Mouse (Mus musculus): Measurements from ENCODE around the gene Cnpy3.

The Cnpy3 gene

DNA sequence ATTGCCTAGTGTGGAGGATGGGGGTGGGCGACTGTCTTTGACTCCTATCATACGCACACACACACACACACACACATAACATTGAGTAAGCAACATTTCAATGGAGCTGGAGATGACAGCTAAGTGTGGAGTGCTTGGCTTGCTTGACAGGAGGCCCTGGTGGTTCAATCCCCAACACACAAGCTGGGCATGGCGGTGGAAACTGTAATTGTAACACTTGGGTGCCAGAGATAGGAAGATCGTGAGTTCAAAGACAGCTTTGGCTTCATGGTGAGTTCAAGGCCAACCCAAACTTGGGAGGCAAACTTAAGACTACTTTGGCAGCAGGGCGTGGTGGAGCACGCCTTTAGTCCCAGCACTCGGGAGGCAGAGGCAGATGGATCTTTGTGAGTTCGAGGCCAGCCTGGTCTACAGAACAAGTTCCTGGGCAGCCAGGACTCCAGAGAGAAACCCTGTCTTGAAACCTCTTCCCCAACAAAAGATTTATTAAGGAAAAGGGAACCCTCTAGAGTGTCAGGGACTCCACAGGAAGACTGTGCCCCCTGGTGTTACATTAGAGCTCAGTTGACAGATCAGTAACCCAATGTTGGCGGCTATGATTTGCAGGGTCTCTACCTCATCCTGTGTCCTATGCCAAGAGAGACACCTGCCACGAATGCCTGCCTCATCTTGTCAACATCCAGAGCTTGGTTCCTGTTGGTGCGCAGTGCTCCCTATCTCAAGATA lies 37.1 kb downstream of the Cnpy3 start:
- peak; percentile 85 for DNase-seq (ENCODE audit: low read depth, low spot score)

DNA sequence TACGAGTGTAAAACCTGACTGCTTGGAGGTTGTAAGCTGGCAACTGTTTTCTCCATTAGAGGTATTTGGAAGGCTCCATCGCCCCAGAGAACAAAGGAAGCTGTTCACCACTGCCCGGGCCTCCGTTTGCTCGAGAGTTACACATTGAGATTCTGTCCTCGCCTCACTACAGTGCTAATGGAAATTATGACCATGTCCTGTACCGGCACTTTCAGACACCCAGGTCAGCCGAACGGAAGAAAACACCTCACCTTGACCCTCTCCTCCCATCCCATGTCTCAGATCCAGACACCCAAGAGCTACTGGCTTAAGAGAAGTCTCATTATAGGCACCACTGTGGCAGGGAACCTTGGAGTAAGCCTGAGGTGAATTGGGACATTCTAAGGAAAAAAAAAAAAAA lies 38.2 kb downstream of the Cnpy3 start:
- no peak for DNase-seq (ENCODE audit: low read depth, low spot score)

DNA sequence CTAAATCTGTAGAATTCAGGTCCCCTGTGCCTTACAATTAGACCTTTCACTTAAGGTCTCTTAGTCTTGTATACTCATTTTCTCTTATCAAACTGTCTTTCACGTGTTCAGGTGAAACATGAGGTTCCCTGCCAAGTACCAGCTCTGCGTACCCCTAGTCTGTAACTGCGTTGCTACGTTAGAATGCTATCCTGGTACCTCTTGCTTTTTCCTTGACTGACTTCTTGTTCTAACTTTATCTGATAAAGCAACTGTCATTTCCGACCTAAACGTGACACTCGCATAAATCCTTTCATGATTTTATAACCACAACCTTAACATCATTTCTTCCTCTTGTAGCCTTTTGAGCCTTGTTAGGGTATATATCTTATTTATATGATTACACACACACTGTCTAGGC lies 39.6 kb downstream of the Cnpy3 start:
- no peak for DNase-seq (ENCODE audit: low read depth, low spot score)

DNA sequence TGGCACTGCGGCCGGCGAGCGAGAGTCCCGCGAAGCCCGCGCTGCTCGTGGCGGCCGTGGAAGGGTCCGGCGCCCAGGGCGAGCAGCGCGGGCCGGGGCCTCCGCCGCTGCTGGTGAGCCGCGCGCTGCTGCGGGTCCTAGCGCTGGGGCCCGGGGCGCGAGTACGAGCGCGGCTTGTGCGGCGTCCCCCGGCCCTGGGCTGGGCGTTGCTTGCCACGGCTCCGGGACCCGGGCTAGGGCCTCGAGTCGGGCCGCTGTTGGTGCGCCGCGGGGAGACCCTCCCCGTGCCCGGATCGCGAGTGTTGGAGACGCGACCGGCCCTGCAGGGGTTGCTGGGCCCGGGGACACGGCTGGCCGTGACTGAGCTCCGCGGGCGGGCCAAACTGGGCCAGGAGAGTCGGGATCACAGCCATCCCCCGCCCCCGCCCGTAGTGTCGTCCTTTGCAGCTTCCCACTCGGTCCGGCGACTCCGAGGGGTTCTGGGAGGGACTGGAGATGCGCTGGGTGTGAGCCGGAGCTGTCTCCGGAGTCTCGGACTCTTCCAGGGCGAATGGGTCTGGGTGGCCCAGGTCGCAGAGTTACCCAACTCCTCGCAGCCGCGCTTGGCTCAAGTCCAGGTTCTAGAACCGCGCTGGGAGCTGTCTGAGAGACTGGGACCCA lies 40.3 kb downstream of the Cnpy3 start:
- peak; percentile 49 for DNase-seq (ENCODE audit: low read depth, low spot score)

DNA sequence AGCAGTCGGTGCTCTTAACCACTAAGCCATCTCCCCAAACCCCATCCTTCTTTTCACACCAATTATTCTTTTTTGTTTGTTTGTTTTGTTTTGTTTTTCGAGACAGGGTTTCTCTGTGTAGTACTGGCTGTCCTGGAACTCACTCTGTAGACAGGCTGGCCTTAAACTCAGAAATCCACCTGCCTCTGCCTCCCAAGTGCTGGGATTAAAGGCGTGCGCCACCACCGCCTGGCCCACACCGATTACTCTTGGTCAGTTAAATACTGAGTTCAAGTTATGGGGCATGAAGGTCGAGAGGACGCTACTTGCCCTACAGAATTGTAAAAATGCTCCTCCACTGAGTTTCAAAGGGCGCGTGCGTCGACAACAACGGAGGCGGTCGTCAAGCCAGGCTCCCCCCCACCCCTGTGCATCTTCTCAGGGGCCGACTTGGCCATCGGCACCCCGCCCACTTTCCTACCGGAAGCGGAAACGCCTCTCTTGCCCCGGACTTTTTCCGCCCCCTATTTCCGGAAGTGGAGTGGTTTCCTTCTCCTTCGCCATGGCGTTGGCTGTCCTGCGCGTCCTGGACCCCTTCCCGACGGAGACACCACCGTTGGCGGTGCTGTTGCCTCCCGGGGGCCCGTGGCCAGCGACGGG lies 40.9 kb downstream of the Cnpy3 start, which contains the start of gene Pex6:
TSS of gene Pex6 (plus strand) at position 505 of the 639 bp plus-strand sequence.
- DNase-seq (ENCODE audit: low read depth, low spot score), result peak; percentile 97

DNA sequence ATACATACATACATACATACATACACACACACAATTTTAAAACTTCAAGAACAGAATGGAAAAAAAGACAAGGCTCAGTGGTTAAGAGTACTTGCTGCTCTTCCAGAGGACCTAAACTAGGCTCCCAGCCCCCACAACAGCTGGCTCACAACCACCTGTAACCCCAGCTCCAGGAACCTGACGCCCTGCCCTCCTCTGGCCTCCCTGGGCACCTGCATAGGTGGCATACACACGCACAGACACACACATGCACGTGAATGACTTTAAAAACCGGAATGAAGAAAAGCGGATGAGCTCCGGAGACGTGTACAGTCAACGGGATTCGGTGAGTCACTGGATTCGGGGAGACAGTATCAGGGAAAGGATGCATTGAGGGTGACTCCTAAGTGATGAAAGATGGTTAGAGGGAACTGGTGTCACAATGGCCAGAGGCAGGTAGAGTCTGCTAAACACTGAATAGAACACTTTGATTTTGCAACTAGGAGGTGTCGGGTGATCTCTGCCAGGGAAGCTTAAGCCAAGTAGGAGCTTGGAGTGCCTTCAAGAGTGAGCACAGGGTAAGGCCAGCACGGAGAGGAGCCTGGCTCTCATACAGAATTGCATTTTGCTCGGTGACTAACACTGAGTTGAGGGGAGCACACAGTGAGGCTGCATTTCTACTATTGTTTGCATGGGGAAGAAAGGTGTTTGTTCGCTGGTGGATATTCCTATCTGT lies 45.5 kb downstream of the Cnpy3 start:
- no peak for DNase-seq (ENCODE audit: low read depth, low spot score)

DNA sequence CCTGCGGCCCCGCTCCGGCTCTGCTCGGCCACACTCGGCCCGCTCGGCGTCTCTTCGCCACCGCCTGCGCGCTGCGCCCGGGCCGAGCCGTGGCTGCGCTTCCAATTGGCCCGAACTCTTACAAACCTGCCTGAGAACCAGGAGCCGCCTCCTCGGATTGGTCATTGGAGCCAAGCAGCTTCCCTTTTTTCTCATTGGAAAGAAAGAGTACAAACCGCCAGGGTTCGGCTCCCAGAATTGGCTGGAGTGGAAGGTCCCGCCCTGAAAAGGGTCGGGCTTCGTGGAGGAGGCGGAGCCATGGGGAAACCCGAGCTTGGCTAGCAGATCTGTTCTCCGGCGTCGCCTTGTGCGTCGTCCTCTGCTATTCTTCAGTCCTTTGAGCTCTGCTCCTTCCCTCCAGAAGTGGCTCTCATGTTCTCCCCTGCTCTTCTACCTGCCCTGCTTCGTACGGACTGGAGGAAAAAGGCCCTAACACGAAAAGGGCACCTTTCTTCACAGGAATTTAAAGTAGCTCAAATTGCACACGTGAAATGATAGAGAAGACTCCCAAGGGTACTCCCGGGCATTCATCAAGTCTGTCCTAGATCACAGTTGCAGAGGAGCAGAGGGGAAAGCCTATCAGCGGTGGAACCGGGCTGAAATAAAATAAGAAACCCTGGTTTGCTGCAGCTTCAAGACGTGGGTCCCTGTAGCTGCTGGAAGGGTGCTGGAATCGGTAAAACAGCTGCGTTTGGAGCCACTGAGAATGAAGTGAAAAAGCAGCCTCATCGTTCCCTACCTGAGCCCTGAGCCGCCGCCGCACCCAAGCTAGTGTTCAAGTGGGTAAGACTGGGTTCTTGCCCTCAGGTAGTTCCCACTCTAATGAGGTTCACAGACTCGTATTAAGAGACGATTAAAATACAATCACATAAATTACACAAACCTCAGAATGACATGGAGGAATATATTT lies 46.9 kb downstream of the Cnpy3 start, which contains the start of gene Ppp2r5d:
TSS of gene Ppp2r5d (minus strand) at position 225 of the 949 bp plus-strand sequence.
- peak; percentile 100 for DNase-seq (ENCODE audit: low read depth, low spot score)

DNA sequence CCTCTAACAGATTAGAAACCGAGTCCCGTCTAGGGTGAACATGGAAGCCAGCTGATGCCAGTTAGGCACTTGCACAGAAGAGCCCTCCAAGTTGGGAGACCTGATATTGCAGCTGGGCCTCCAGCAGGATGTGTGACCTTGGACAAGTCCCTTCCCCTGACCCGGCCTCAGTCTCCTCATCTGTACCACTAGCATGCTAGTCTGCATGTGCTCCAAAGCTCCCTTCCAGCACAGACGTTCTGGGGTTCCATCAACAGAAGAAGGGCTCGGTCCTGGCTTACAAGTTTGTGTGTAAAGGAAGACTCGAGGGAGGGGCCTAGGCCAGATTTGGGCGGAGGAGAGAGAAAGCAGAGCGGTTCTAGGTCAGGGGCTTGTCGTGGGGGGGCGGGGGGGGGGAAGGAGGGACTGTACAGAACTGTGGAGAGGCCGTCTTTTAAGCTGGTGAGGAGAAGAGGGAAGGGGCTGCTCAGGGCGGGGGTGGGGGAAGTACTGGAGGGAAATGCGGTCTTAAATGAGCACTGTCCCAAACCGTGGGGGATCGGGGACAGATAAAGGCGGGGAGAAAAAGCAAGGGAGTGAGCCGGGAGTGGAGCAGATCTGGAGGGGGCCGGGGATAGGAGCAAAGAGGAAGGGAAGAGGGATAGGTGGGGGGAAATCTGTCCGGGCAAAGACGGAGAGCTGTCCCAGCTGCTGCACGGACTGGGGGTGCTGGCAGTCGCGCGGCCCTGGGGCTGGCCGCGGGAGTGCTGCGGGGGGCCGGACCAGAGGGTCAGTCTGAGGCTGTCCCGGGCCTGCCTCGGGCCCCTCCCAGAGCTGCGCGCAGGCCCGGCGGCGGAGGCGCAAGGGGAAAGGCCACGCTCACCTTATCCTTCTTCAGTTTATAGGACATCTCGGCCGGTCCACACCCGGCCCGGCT lies 47.8 kb downstream of the Cnpy3 start:
- peak; percentile 58 for DNase-seq (ENCODE audit: low read depth, low spot score)

DNA sequence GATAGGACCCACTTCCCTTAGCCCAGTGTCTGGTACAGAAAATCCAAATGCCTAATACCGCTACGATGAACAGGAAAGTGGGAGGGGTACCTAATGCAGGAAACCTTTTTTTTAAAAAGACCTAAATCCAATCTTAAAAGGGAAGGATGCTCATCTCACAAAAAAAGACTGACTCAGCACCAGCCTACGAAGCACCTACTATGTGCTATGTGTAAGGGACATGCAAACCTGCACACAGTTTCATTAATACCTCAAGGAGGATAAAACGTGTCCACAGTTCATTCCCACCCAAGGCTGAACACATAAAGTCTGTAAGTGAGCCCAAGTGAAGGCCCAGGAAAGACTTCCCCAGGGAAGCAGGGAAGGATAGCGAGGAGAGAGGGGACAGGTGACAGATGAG lies 49.5 kb downstream of the Cnpy3 start:
- DNase-seq (ENCODE audit: low read depth, low spot score), result no peak

DNA sequence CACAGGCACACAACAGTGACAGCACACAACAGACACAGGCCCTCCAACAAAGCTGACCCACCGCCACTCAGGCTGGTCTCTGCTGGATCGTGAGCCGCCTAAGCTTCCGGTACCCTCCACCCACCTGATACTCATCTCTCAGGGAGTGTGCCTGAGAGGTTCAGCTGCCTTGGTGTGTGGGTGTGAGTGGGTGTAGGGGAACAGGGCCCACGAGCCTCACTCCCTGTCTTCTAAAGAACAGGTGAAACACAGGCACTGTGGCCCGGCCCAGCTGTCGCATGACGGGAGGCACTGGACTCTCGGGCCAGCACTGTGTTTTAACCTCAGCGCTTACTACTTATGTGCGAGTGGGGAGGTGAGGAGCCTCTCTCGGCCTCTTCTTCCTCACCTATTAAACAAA lies 49.9 kb downstream of the Cnpy3 start:
- no peak for DNase-seq (ENCODE audit: low read depth, low spot score)

DNA sequence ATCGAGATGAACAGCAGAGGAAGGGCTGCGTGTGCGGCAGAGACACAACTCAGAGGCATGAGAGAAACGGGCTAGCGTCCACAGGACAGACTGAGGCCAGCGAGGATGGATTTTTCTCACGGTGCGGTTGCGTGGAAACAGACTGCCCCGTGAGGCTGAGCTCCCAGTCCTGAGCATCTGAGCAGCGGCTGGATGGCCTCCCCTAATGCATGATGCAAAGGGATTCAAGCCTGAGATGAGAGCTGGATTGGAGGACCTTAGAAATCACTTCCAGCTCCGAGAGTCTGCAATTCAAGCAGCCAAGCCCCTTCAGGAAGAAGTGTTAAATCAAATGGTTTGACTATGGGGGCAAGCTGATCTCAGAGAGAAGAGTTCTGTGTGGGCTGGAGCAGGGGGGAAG lies 50.5 kb downstream of the Cnpy3 start:
- no peak for DNase-seq (ENCODE audit: low read depth, low spot score)

DNA sequence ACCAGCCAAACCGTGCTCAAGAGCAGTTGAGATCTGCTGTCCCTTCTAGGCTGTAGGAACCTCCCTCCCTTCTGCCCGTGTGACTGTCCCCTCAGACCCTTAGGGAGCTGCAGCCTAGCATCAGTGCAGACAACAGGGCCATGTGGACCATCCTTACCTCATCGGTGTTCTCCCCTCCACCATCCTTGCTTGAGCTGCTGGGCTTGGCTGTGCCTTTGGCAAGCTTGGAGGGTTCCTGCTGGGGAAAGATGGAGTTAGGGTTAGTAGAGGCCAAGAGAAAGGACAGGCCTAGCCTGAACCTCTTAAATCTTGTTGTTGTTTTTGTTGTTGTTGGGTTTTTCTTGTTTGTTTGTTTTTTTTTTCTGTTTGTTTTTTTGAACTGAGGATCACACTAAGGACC lies 52.1 kb downstream of the Cnpy3 start:
- no peak for DNase-seq (ENCODE audit: low read depth, low spot score)

DNA sequence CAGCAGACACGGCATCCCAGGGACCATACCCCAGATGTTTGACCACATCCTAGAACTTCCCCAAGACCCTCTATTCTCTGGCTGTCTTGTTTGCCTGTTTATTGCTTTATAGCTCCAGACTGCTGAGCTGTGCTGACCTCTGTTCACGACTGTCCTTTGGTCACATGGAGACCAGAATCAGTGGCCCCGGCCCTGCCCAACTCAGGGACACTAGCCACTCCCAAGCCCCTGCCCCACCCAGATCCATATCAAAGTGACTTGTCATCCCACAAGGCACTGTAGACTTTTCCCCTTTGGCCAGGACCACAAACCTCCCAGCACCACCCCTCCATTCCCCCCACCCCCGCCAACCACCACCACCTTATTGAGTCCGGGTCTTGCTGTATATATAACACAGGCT lies 52.8 kb downstream of the Cnpy3 start:
- no peak for DNase-seq (ENCODE audit: low read depth, low spot score)

DNA sequence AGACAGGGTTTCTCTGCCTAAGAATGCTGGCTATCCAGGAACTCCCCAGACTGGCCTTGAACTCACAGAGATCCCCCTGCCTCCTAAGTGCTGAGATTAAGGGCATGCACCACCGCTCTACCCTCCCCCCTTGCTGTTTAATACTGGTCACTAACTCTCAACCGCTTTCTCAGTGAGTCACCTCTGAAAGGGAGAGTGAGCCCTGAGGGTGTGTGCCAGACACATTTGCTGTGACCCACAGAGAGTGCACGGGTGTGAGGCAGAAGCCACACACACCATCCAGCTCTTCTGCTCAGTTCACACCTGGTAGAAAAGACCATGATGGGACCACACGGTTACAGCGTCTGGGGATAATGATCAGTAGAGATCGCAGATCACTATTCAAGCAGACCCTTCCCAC lies 53.5 kb downstream of the Cnpy3 start:
- DNase-seq (ENCODE audit: low read depth, low spot score), result peak; percentile 31

DNA sequence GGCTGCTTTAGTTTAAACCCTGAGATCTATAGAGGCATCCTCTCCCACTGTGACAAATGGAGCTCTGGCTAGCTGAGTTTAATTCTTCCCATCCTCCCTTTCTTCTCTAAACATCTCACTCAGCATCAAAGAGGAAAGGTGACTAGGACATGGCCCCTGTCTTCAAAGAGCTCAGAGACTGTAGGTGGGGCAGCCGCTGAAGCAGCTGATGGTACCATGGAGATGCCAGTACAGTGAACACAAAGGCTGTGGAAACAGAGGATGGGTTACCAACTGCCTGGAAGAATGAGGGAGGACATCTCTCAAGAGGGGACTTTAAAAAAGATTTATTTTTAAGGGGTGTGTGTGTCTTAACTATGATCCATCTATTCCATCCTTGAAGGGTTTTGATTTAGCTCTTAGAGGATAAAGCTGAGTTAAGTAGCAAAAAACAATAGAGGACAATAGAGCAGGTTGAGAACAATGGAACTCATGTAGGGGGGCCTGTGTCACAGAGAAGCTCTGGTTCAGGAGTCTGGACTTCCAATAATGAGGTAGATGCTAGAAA lies 57.4 kb downstream of the Cnpy3 start:
- DNase-seq (ENCODE audit: low read depth, low spot score), result peak; percentile 63

DNA sequence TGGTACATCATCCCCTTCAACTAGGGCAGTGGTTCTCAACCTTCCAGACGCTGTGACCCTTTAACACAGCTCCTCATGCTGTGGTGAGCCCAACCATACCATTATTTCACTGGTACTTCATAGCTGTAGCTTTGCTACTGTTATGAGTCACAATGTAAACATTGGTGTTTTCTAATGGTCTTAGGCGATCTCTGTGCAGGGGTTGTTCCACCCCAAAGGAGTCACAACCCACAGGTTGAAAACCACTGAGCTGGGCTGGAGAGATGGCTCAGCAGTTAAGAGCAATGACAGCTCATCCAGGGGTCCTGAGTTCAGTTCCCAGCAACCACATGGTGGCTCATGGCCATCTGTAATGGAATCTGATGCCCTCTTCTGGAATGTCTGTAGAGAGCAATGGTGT lies 60.6 kb downstream of the Cnpy3 start:
- DNase-seq (ENCODE audit: low read depth, low spot score), result no peak

DNA sequence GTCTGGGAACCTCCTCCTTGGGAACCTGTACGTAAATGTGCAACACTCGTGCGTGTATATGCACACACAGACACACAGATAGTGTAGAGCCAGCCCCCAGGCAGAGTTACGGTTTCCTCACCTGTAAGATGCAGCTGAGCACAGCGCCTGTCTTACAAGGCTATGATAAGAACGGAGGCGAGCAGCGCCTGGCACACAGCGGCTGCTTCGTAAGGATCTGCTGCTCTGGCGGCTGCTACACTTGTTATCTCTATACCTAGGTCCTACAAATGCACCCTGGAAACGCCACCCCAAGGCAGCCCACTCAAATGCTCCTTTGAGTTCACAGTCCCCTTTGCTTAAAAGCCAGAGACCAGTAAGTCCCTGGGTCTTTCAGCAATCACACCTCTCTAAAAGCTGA lies 61.3 kb downstream of the Cnpy3 start:
- DNase-seq (ENCODE audit: low read depth, low spot score), result no peak

DNA sequence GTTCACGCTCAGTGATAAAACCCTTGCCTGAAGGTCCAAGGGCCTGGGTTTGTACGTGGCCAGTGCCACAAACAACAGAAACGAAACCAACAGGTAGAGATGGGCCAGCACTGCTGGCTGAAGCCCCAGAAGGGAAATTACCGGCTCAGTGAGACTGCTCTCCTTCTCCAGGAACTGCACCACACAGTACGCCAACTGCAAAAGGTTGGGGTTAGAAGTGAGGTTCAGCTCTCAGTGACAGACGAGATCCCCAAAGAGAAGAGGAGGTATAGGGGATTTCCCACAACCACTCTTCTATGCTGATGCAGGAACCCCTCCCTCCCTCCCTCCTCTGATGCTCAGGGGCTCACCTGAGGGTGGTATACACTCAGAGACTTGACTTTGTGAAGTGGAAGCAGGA lies 66.1 kb downstream of the Cnpy3 start:
- no peak for DNase-seq (ENCODE audit: low read depth, low spot score)

Data from R1 (cell line).